Mouse (Mus musculus): ENCODE data around the gene Sox12. TPM values are rescaled to one million over a fixed set of nuclear protein-coding genes. Genes with fewer than 3 reads are reported as not detected.

Sox12 gene
- polyA plus RNA-seq, 1 experiment from 2014 or later, result 16.8 TPM

DNA sequence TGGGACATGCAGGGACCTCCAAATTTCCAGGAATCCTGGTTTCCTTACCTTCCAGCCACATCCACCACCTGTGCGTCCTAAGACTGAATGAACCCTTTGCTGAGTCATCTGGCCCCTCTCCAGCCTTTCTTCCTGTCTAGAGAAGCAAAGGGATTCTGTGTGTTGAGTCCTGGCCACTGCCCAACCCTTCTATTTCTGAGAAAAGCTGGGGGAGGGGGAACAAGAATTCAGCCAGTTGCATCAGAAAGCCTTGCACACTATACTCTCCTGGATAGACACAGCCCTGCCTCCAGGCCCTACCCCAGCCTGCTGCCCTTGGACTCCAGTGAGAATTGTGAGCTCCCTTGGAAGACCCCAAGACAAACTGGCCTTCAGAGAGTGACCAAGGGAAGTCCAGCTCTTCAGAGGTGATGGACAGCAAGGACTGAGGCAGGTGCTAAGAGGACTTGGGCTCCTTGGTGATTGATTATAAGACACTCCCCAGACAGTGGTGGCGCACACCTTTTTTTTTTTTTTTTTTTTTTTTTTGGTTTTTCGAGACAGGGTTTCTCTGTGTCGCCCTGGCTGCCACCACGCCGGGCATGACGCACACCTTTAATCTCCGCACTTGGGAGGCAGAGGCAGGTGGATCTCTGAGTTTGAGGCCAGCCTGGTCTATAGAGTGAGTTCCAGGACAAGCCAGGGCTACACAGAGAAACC, 47.9 kb downstream of the Sox12 start:
- no peak overlapping the region for H3K27ac ChIP-seq
- H3K4me1 ChIP-seq (replicated peaks), result no peaks in the 10 kb centered on the region
- H3K4me2 ChIP-seq, result no peak overlapping the region
- no peaks in the 10 kb centered on the region for H3K9me3 ChIP-seq
- WGBS, result 92% methylated on average over 8 of the region's 8 CpGs
- peaks cover 10% of the 10 kb centered on the region; the same call in 1 of the 2 replicates for H3K27me3 ChIP-seq
- ATAC-seq (ENCODE audit: insufficient number of reproducible peaks, insufficient read depth, low FRiP score, low TSS enrichment, low read depth), result no peak
- H3K4me3 ChIP-seq (replicated peaks), result no peak overlapping the region
- no peak overlapping the region for H3K9ac ChIP-seq (replicated peaks)
- no peaks in the 10 kb centered on the region for H3K36me3 ChIP-seq

GRCm38 (mm10) chr2:152349205-152349604, 48.7 kb downstream of the Sox12 start:
- Histone ChIP-seq H3K27me3 (peaks cover 16% of the 10 kb centered on the region), H3K4me1 (replicated peaks) (peaks cover 4% of the 10 kb centered on the region; the same call in 1 of the 2 replicates), H3K9me3 (no peaks in the 10 kb centered on the region), H3K4me3 (replicated peaks) (no peak overlapping the region), H3K36me3 (no peaks in the 10 kb centered on the region), H3K4me2 (no peak overlapping the region), H3K27ac (no peak overlapping the region), H3K9ac (replicated peaks) (no peak overlapping the region)
- WGBS, result 77% methylated on average over 6 of the region's 6 CpGs
- ATAC-seq (ENCODE audit: insufficient number of reproducible peaks, insufficient read depth, low FRiP score, low TSS enrichment, low read depth), result no peak

DNA sequence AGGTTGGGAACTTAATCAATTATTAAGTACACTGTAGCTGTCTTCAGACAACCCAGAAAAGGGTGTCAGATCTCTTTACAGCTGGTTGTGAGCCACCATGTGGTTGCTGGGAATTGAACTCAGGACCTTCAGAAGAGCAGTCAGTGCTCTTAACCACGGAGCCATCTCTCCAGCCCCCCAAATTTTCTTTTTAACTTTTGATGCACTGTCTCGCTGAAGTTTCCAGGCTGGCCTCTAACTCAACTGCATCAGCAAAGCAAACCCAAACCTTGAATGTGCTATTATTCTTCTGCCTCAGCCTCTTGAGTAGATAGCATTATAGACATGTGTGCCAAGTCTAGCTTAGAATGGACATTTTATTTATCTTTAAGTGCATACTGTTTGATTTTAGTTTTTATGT, 50.1 kb downstream of the Sox12 start:
- no peak for ATAC-seq (ENCODE audit: insufficient number of reproducible peaks, insufficient read depth, low FRiP score, low TSS enrichment, low read depth)
- 64% methylated on average over 2 of the region's 2 CpGs for WGBS
- Histone ChIP-seq H3K9ac (replicated peaks) (no peak overlapping the region), H3K36me3 (no peaks in the 10 kb centered on the region), H3K9me3 (no peaks in the 10 kb centered on the region), H3K27me3 (peaks cover 21% of the 10 kb centered on the region), H3K4me3 (replicated peaks) (no peak overlapping the region), H3K27ac (no peak overlapping the region), H3K4me1 (replicated peaks) (peaks cover 12% of the 10 kb centered on the region; the same call in 1 of the 2 replicates), H3K4me2 (no peak overlapping the region)

GRCm38 (mm10) chr2:152346776-152347465, 50.9 kb downstream of the Sox12 start:
- Histone ChIP-seq H3K4me2 (no peak overlapping the region), H3K9me3 (no peaks in the 10 kb centered on the region), H3K9ac (replicated peaks) (no peak overlapping the region), H3K4me1 (replicated peaks) (peaks cover 12% of the 10 kb centered on the region; the same call in 1 of the 2 replicates), H3K36me3 (no peaks in the 10 kb centered on the region), H3K4me3 (replicated peaks) (no peak overlapping the region), H3K27me3 (peaks cover 28% of the 10 kb centered on the region), H3K27ac (no peak overlapping the region)
- no peak for ATAC-seq (ENCODE audit: insufficient number of reproducible peaks, insufficient read depth, low FRiP score, low TSS enrichment, low read depth)
- 47% methylated on average over 9 of the region's 9 CpGs for WGBS

GRCm38 (mm10) chr2:152345393-152345792, 52.5 kb downstream of the Sox12 start:
- peaks cover 32% of the 10 kb centered on the region for H3K27me3 ChIP-seq
- no peak overlapping the region for H3K4me3 ChIP-seq (replicated peaks)
- no peaks in the 10 kb centered on the region for H3K9me3 ChIP-seq
- H3K36me3 ChIP-seq, result no peaks in the 10 kb centered on the region
- H3K9ac ChIP-seq (replicated peaks), result no peak overlapping the region
- WGBS, result 51% methylated on average over 6 of the region's 6 CpGs
- no peak overlapping the region for H3K4me2 ChIP-seq
- no peak for ATAC-seq (ENCODE audit: insufficient number of reproducible peaks, insufficient read depth, low FRiP score, low TSS enrichment, low read depth)
- H3K27ac ChIP-seq, result no peak overlapping the region
- H3K4me1 ChIP-seq (replicated peaks), result peaks cover 12% of the 10 kb centered on the region; the same call in 1 of the 2 replicates

DNA sequence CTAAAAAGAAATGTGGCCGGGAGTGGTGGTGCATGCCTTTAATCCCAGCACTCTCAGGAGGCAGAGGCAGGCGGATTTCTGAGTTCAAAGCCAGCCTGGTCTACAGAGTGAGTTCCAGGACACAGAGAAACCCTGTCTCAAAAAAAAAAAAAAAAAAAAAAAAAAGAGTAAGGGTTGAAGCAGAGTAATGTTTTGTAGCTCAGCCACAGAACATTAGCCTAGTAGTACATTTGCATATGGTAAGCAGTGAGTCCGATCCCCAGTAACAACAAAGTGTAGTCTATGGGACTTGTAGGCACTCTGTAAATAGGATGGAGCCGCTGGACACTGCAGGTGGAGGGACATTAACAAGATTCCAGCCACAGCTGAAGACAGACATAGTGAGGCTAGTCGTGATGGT, 53.0 kb downstream of the Sox12 start:
- Histone ChIP-seq H3K9me3 (no peaks in the 10 kb centered on the region), H3K4me1 (replicated peaks) (peaks cover 12% of the 10 kb centered on the region; the same call in 1 of the 2 replicates), H3K36me3 (no peaks in the 10 kb centered on the region), H3K27ac (no peak overlapping the region), H3K27me3 (peaks cover 32% of the 10 kb centered on the region), H3K4me3 (replicated peaks) (no peak overlapping the region), H3K9ac (replicated peaks) (no peak overlapping the region), H3K4me2 (no peak overlapping the region)
- ATAC-seq (ENCODE audit: insufficient number of reproducible peaks, insufficient read depth, low FRiP score, low TSS enrichment, low read depth), result no peak
- WGBS, result 62% methylated on average over 5 of the region's 5 CpGs

- H3K27ac ChIP-seq, result no peak overlapping the region
Observed at GRCm38 (mm10) chr2:152344361-152344760, 53.5 kb downstream of the Sox12 start.

More at GRCm38 (mm10) chr2:152344361-152344760, 53.5 kb downstream of the Sox12 start:
- peak overlapping the region; percentile 91 for H3K4me2 ChIP-seq
- H3K9ac ChIP-seq (replicated peaks), result peak overlapping the region; percentile 65
- H3K27me3 ChIP-seq, result peaks cover 32% of the 10 kb centered on the region
- no peaks in the 10 kb centered on the region for H3K9me3 ChIP-seq
- H3K4me1 ChIP-seq (replicated peaks), result peaks cover 12% of the 10 kb centered on the region; the same call in 1 of the 2 replicates
- no peak for ATAC-seq (ENCODE audit: insufficient number of reproducible peaks, insufficient read depth, low FRiP score, low TSS enrichment, low read depth)
- 9% methylated on average over 10 of the region's 10 CpGs for WGBS
- H3K4me3 ChIP-seq (replicated peaks), result peak overlapping the region; percentile 57
- no peaks in the 10 kb centered on the region for H3K36me3 ChIP-seq

Other genes starting within 250 kb of the Sox12 start
- 94.5 and 102 TPM in 2 replicates for gene Csnk2a1, start 171.2 kb downstream of the Sox12 start, polyA plus RNA-seq (2016; fragmentation: Nextera tagmentation; extraction: Ambion mirVana)
- gene Tbc1d20, start 104.2 kb downstream of the Sox12 start, polyA plus RNA-seq (2016; fragmentation: Nextera tagmentation; extraction: Ambion mirVana), result 42.5 and 46.1 TPM in 2 replicates
- 72.9 and 79.2 TPM in 2 replicates for gene Rbck1, start 65.4 kb downstream of the Sox12 start, polyA plus RNA-seq (2016; fragmentation: Nextera tagmentation; extraction: Ambion mirVana)
- gene Trib3, start 54.0 kb downstream of the Sox12 start, polyA plus RNA-seq (2016; fragmentation: Nextera tagmentation; extraction: Ambion mirVana), result 3.0 and 3.6 TPM in 2 replicates
- gene Nrsn2, start 21.4 kb downstream of the Sox12 start, polyA plus RNA-seq (2016; fragmentation: Nextera tagmentation; extraction: Ambion mirVana), result 2.2 and 3.0 TPM in 2 replicates
- gene Zcchc3, start 17.0 kb upstream of the Sox12 start, polyA plus RNA-seq (2016; fragmentation: Nextera tagmentation; extraction: Ambion mirVana), result 74.1 and 76.6 TPM in 2 replicates
- gene 6820408C15Rik, start 17.5 kb upstream of the Sox12 start, polyA plus RNA-seq (2016; fragmentation: Nextera tagmentation; extraction: Ambion mirVana), result 0.24 and 0.59 TPM in 2 replicates
- not detected in 2 replicates for gene Defb23, start 66.6 kb upstream of the Sox12 start, polyA plus RNA-seq (2016; fragmentation: Nextera tagmentation; extraction: Ambion mirVana)
- gene Defb20, start 79.0 kb upstream of the Sox12 start, polyA plus RNA-seq (2016; fragmentation: Nextera tagmentation; extraction: Ambion mirVana), result not detected in 2 replicates
- gene Defb22, start 92.1 kb upstream of the Sox12 start, polyA plus RNA-seq (2016; fragmentation: Nextera tagmentation; extraction: Ambion mirVana), result not detected in 2 replicates
- not detected in 2 replicates for gene Defb26, start 113.6 kb upstream of the Sox12 start, polyA plus RNA-seq (2016; fragmentation: Nextera tagmentation; extraction: Ambion mirVana)
- gene Defb28, start 120.2 kb upstream of the Sox12 start, polyA plus RNA-seq (2016; fragmentation: Nextera tagmentation; extraction: Ambion mirVana), result not detected in 2 replicates
- gene Defb29, start 142.0 kb upstream of the Sox12 start, polyA plus RNA-seq (2016; fragmentation: Nextera tagmentation; extraction: Ambion mirVana), result not detected in 2 replicates
- gene Gm17416, start 171.3 kb upstream of the Sox12 start, polyA plus RNA-seq (2016; fragmentation: Nextera tagmentation; extraction: Ambion mirVana), result not detected in 2 replicates
- not detected in 2 replicates for gene Defb21, start 174.7 kb upstream of the Sox12 start, polyA plus RNA-seq (2016; fragmentation: Nextera tagmentation; extraction: Ambion mirVana)
- gene Defb19, start 182.2 kb upstream of the Sox12 start, polyA plus RNA-seq (2016; fragmentation: Nextera tagmentation; extraction: Ambion mirVana), result not detected in 2 replicates
- not detected in 2 replicates for gene Defb45, start 201.3 kb upstream of the Sox12 start, polyA plus RNA-seq (2016; fragmentation: Nextera tagmentation; extraction: Ambion mirVana)
- not detected in 2 replicates for gene Defb36, start 206.3 kb upstream of the Sox12 start, polyA plus RNA-seq (2016; fragmentation: Nextera tagmentation; extraction: Ambion mirVana)
- gene Defb25, start 225.0 kb upstream of the Sox12 start, polyA plus RNA-seq (2016; fragmentation: Nextera tagmentation; extraction: Ambion mirVana), result not detected in 2 replicates
- 0.87 and 1.1 TPM in 2 replicates for gene Rem1, start 228.9 kb upstream of the Sox12 start, polyA plus RNA-seq (2016; fragmentation: Nextera tagmentation; extraction: Ambion mirVana)

Measured in limb, embryonic 12.5 days (tissue).